Mouse (Mus musculus): ENCODE measurements around the gene 4921504E06Rik. TPM values are rescaled to one million over a fixed set of nuclear protein-coding genes. Genes with fewer than 3 reads are reported as not detected.
A peak's percentile ranks its signal among the peaks of the same experiment; 100 is the strongest.

4921504E06Rik gene
- polyA plus RNA-seq, 1 experiment from 2014 or later: 0.24 TPM

GRCm38 (mm10) chr2:19520617-19521016, 33.1 kb downstream of the 4921504E06Rik start:
- Histone ChIP-seq H3K9me3 (ENCODE audit: control insufficient read depth, low read length) (no peaks in the 10 kb centered on the region), H3K9ac (replicated peaks; ENCODE audit: low read length) (no peak overlapping the region), H3K4me2 (ENCODE audit: low read length) (no peak overlapping the region), H3K27me3 (ENCODE audit: control insufficient read depth, insufficient read depth, low read length) (peaks cover 14% of the 10 kb centered on the region; the same call in 1 of the 2 replicates), H3K4me1 (ENCODE audit: control insufficient read depth, insufficient read depth, low read length) (peaks cover 5% of the 10 kb centered on the region; the same call in 1 of the 2 replicates), H3K27ac (replicated peaks; ENCODE audit: low read depth, low read length) (no peak overlapping the region), H3K36me3 (ENCODE audit: control insufficient read depth, insufficient read depth, low read length) (no peaks in the 10 kb centered on the region), H3K4me3 (replicated peaks; ENCODE audit: low read depth, low read length) (no peak overlapping the region)
- WGBS: 63% methylated on average over 2 of the region's 2 CpGs
- DNase-seq (no peak), ATAC-seq (ENCODE audit: low FRiP score, low TSS enrichment) (no peak)

- DNase-seq: peak; percentile 88
- 0 out of 2 replicates have a peak overlapping the region, but pooled peaks have one; percentile 11 for H3K4me2 ChIP-seq (ENCODE audit: low read length)
- peaks cover 16% of the 10 kb centered on the region; the same call in 1 of the 2 replicates for H3K27me3 ChIP-seq (ENCODE audit: control insufficient read depth, insufficient read depth, low read length)
- no peak overlapping the region for H3K27ac ChIP-seq (replicated peaks; ENCODE audit: low read depth, low read length)
- 3% methylated on average over 7 of the region's 7 CpGs for WGBS
- H3K4me3 ChIP-seq (replicated peaks; ENCODE audit: low read depth, low read length): no peak overlapping the region
- no peaks in the 10 kb centered on the region for H3K9me3 ChIP-seq (ENCODE audit: control insufficient read depth, low read length)
- H3K36me3 ChIP-seq (ENCODE audit: control insufficient read depth, insufficient read depth, low read length): no peaks in the 10 kb centered on the region
- peak; percentile 78 for ATAC-seq (ENCODE audit: low FRiP score, low TSS enrichment)
- peaks cover 5% of the 10 kb centered on the region; the same call in 1 of the 2 replicates for H3K4me1 ChIP-seq (ENCODE audit: control insufficient read depth, insufficient read depth, low read length)
- no peak overlapping the region for H3K9ac ChIP-seq (replicated peaks; ENCODE audit: low read length)
These were observed 33.9 kb downstream of the 4921504E06Rik start for GRCm38 (mm10) chr2:19519768-19520167.

GRCm38 (mm10) chr2:19517952-19518351, 35.8 kb downstream of the 4921504E06Rik start:
- peak overlapping the region; percentile 49 for H3K4me2 ChIP-seq (ENCODE audit: low read length)
- H3K4me1 ChIP-seq (ENCODE audit: control insufficient read depth, insufficient read depth, low read length): peaks cover 5% of the 10 kb centered on the region; the same call in 1 of the 2 replicates
- WGBS: 11% methylated on average over 13 of the region's 13 CpGs
- no peak overlapping the region; the same call in 1 of the 2 replicates for H3K9ac ChIP-seq (replicated peaks; ENCODE audit: low read length)
- H3K36me3 ChIP-seq (ENCODE audit: control insufficient read depth, insufficient read depth, low read length): no peaks in the 10 kb centered on the region
- DNase-seq (peak; percentile 47), ATAC-seq (ENCODE audit: low FRiP score, low TSS enrichment) (peak; percentile 64; the same call in 1 of the 2 replicates)
- no peak overlapping the region for H3K27ac ChIP-seq (replicated peaks; ENCODE audit: low read depth, low read length)
- peak overlapping the region; percentile 25 for H3K4me3 ChIP-seq (replicated peaks; ENCODE audit: low read depth, low read length)
- peaks cover 19% of the 10 kb centered on the region; the same call in 1 of the 2 replicates for H3K27me3 ChIP-seq (ENCODE audit: control insufficient read depth, insufficient read depth, low read length)
- no peaks in the 10 kb centered on the region for H3K9me3 ChIP-seq (ENCODE audit: control insufficient read depth, low read length)

GRCm38 (mm10) chr2:19512381-19512780, 41.3 kb downstream of the 4921504E06Rik start:
- H3K27ac ChIP-seq (replicated peaks; ENCODE audit: low read depth, low read length): no peak overlapping the region
- H3K4me1 ChIP-seq (ENCODE audit: control insufficient read depth, insufficient read depth, low read length): no peaks in the 10 kb centered on the region
- no peak overlapping the region for H3K4me2 ChIP-seq (ENCODE audit: low read length)
- H3K36me3 ChIP-seq (ENCODE audit: control insufficient read depth, insufficient read depth, low read length): no peaks in the 10 kb centered on the region
- no peak overlapping the region for H3K9ac ChIP-seq (replicated peaks; ENCODE audit: low read length)
- H3K4me3 ChIP-seq (replicated peaks; ENCODE audit: low read depth, low read length): no peak overlapping the region
- H3K27me3 ChIP-seq (ENCODE audit: control insufficient read depth, insufficient read depth, low read length): peaks cover 16% of the 10 kb centered on the region; the same call in 1 of the 2 replicates
- DNase-seq: no peak
- 65% methylated on average over 5 of the region's 5 CpGs for WGBS
- ATAC-seq (ENCODE audit: low FRiP score, low TSS enrichment): no peak
- no peaks in the 10 kb centered on the region for H3K9me3 ChIP-seq (ENCODE audit: control insufficient read depth, low read length)

- ATAC-seq (ENCODE audit: low FRiP score, low TSS enrichment) (no peak), DNase-seq (no peak)
- no peak overlapping the region for H3K27ac ChIP-seq (replicated peaks; ENCODE audit: low read depth, low read length)
- no peak overlapping the region for H3K4me3 ChIP-seq (replicated peaks; ENCODE audit: low read depth, low read length)
- WGBS: 50% methylated on average over 5 of the region's 5 CpGs
- H3K9ac ChIP-seq (replicated peaks; ENCODE audit: low read length): no peak overlapping the region
- peaks cover 14% of the 10 kb centered on the region; the same call in 1 of the 2 replicates for H3K27me3 ChIP-seq (ENCODE audit: control insufficient read depth, insufficient read depth, low read length)
- no peaks in the 10 kb centered on the region for H3K36me3 ChIP-seq (ENCODE audit: control insufficient read depth, insufficient read depth, low read length)
- H3K4me1 ChIP-seq (ENCODE audit: control insufficient read depth, insufficient read depth, low read length): no peaks in the 10 kb centered on the region
- H3K4me2 ChIP-seq (ENCODE audit: low read length): no peak overlapping the region
- H3K9me3 ChIP-seq (ENCODE audit: control insufficient read depth, low read length): no peaks in the 10 kb centered on the region
These were observed 42.7 kb downstream of the 4921504E06Rik start for GRCm38 (mm10) chr2:19511032-19511431.

GRCm38 (mm10) chr2:19505744-19506143, 48.0 kb downstream of the 4921504E06Rik start:
- Histone ChIP-seq H3K27me3 (ENCODE audit: control insufficient read depth, insufficient read depth, low read length) (no peaks in the 10 kb centered on the region), H3K4me3 (replicated peaks; ENCODE audit: low read depth, low read length) (no peak overlapping the region), H3K36me3 (ENCODE audit: control insufficient read depth, insufficient read depth, low read length) (no peaks in the 10 kb centered on the region), H3K4me2 (ENCODE audit: low read length) (no peak overlapping the region), H3K27ac (replicated peaks; ENCODE audit: low read depth, low read length) (no peak overlapping the region), H3K9ac (replicated peaks; ENCODE audit: low read length) (no peak overlapping the region), H3K4me1 (ENCODE audit: control insufficient read depth, insufficient read depth, low read length) (no peaks in the 10 kb centered on the region), H3K9me3 (ENCODE audit: control insufficient read depth, low read length) (no peaks in the 10 kb centered on the region)
- 100% methylated on average over 1 of the region's 1 CpGs for WGBS
- no peak for DNase-seq
- ATAC-seq (ENCODE audit: low FRiP score, low TSS enrichment): no peak

- 89% methylated on average over 3 of the region's 3 CpGs for WGBS
- H3K4me3 ChIP-seq (replicated peaks; ENCODE audit: low read depth, low read length): no peak overlapping the region
- H3K36me3 ChIP-seq (ENCODE audit: control insufficient read depth, insufficient read depth, low read length): no peaks in the 10 kb centered on the region
- no peak overlapping the region for H3K9ac ChIP-seq (replicated peaks; ENCODE audit: low read length)
- H3K9me3 ChIP-seq (ENCODE audit: control insufficient read depth, low read length): no peaks in the 10 kb centered on the region
- DNase-seq (no peak), ATAC-seq (ENCODE audit: low FRiP score, low TSS enrichment) (no peak)
- no peaks in the 10 kb centered on the region for H3K27me3 ChIP-seq (ENCODE audit: control insufficient read depth, insufficient read depth, low read length)
- no peak overlapping the region for H3K27ac ChIP-seq (replicated peaks; ENCODE audit: low read depth, low read length)
- no peak overlapping the region for H3K4me2 ChIP-seq (ENCODE audit: low read length)
- no peaks in the 10 kb centered on the region for H3K4me1 ChIP-seq (ENCODE audit: control insufficient read depth, insufficient read depth, low read length)
These were observed 63.5 kb downstream of the 4921504E06Rik start for GRCm38 (mm10) chr2:19490262-19490661.

- H3K9me3 ChIP-seq (ENCODE audit: control insufficient read depth, low read length): no peaks in the 10 kb centered on the region
- DNase-seq: no peak
- no peak overlapping the region for H3K9ac ChIP-seq (replicated peaks; ENCODE audit: low read length)
- H3K27me3 ChIP-seq (ENCODE audit: control insufficient read depth, insufficient read depth, low read length): peaks cover 11% of the 10 kb centered on the region; the same call in 1 of the 2 replicates
- WGBS: 33% methylated on average over 2 of the region's 2 CpGs
- no peak overlapping the region for H3K4me3 ChIP-seq (replicated peaks; ENCODE audit: low read depth, low read length)
- ATAC-seq (ENCODE audit: low FRiP score, low TSS enrichment): no peak
- no peaks in the 10 kb centered on the region for H3K4me1 ChIP-seq (ENCODE audit: control insufficient read depth, insufficient read depth, low read length)
- H3K4me2 ChIP-seq (ENCODE audit: low read length): no peak overlapping the region
- no peaks in the 10 kb centered on the region for H3K36me3 ChIP-seq (ENCODE audit: control insufficient read depth, insufficient read depth, low read length)
- H3K27ac ChIP-seq (replicated peaks; ENCODE audit: low read depth, low read length): no peak overlapping the region
These were observed 91.8 kb downstream of the 4921504E06Rik start for GRCm38 (mm10) chr2:19461940-19462339.

GRCm38 (mm10) chr2:19458785-19459184, 94.9 kb downstream of the 4921504E06Rik start:
- ATAC-seq (ENCODE audit: low FRiP score, low TSS enrichment) (no peak), DNase-seq (no peak)
- Histone ChIP-seq H3K9me3 (ENCODE audit: control insufficient read depth, low read length) (no peaks in the 10 kb centered on the region), H3K27me3 (ENCODE audit: control insufficient read depth, insufficient read depth, low read length) (peaks cover 41% of the 10 kb centered on the region), H3K36me3 (ENCODE audit: control insufficient read depth, insufficient read depth, low read length) (no peaks in the 10 kb centered on the region), H3K4me1 (ENCODE audit: control insufficient read depth, insufficient read depth, low read length) (no peaks in the 10 kb centered on the region), H3K4me2 (ENCODE audit: low read length) (no peak overlapping the region), H3K27ac (replicated peaks; ENCODE audit: low read depth, low read length) (no peak overlapping the region), H3K9ac (replicated peaks; ENCODE audit: low read length) (no peak overlapping the region), H3K4me3 (replicated peaks; ENCODE audit: low read depth, low read length) (no peak overlapping the region)
- 14% methylated on average over 2 of the region's 2 CpGs for WGBS
